Mouse (Mus musculus): ENCODE measurements around the gene Add3. TPM values are rescaled to one million over a fixed set of nuclear protein-coding genes. Genes with fewer than 3 reads are reported as not detected.
A peak's percentile ranks its signal among the peaks of the same experiment; 100 is the strongest.

Add3 gene
- total RNA-seq, 2 experiments from 2014 or later, result 84.4 to 86.9 TPM

- no peak for TF ChIP-seq CTCF (IDR thresholded peaks at IDR 0.05)
- peak; percentile 21 to 31 for DNase-seq (ENCODE audit: extremely low spot score in 1 of 2, low spot score in 2 of 2)
- intact Hi-C loops (cut with DNase I), result loop anchor here (5.0 kb wide), 2 partner anchors 86 to 221 kb away; partner anchors contain the start of gene Add3
These were observed 88.0 kb downstream of the Add3 start for GRCm38 (mm10) chr19:53228064-53228794.

GRCm38 (mm10) chr19:53230942-53231815 lies 90.9 kb downstream of the Add3 start:
- intact Hi-C loops (cut with DNase I), result loop anchor here (5.0 kb wide), 1 partner anchor 214 kb away; no protein-coding TSS in a partner anchor
- no peak overlapping the region for H3K4me3 ChIP-seq
- DNase-seq (ENCODE audit: extremely low spot score in 1 of 2, low spot score in 2 of 2), result no peak
- TF ChIP-seq CTCF (IDR thresholded peaks at IDR 0.05), result no peak
- H3K27ac ChIP-seq, result no peak overlapping the region

More at GRCm38 (mm10) chr19:53228064-53228794, 88.0 kb downstream of the Add3 start:
- Histone ChIP-seq H3K4me3 (no peak overlapping the region), H3K27ac (peak overlapping the region; percentile 13; the same call in 1 of the 2 replicates)

- no peak overlapping the region for H3K27ac ChIP-seq
- H3K4me3 ChIP-seq, result no peak overlapping the region
- TF ChIP-seq CTCF (IDR thresholded peaks at IDR 0.05), result no peak
- intact Hi-C loops (cut with DNase I), result loop anchor here (5.0 kb wide), 1 partner anchor 216 kb away; no protein-coding TSS in a partner anchor
- no peak for DNase-seq (ENCODE audit: extremely low spot score in 1 of 2, low spot score in 2 of 2)
These were observed 93.3 kb downstream of the Add3 start for GRCm38 (mm10) chr19:53233586-53233985.

DNA sequence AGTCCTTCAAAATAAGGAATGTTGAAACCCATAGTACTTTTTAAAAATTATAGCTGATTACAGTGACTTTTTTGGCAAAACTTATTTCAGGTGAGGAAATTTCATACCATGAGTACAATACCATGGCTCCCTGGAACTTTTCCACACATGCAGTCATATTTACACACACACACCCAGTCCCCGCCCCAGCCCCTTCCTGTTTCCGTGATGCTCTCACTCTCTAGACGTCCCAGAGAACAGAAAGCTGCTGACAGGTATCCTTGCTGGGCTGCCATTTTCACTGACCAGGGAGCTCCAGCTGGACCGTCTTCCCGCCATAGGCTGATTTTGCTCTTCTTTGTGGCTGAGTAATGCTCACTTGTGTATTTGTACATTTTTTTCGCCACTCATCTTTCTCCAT lies 101.6 kb downstream of the Add3 start:
- no peak for TF ChIP-seq CTCF (IDR thresholded peaks at IDR 0.05)
- intact Hi-C loops (cut with DNase I), result loop anchor here (5.0 kb wide), 2 partner anchors 100 to 230 kb away; partner anchors contain the start of gene Add3
- no peak overlapping the region for H3K27ac ChIP-seq
- no peak for DNase-seq (ENCODE audit: extremely low spot score in 1 of 2, low spot score in 2 of 2)
- H3K4me3 ChIP-seq, result no peak overlapping the region

DNA sequence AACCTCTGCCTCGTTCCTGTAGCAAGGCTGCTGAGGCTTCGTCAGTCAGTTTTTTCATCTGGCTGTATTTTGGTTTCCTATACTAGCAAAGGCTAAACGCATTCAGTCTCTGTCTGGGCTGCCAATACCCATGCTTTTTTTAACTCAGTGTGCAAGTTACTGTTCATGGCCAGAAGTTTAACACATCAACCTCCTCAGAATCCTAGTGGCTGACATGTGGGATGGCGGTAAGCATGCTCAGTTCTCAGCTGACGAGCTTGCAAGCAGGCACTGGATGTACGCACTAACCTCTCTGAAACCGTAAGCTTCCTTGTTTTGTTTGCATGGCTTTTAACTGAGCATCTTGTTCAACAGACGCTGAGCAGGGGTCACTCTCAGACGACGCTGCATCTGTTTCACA lies 103.7 kb downstream of the Add3 start:
- peak; percentile 9 for TF ChIP-seq CTCF (IDR thresholded peaks at IDR 0.05)
- Histone ChIP-seq H3K4me3 (no peak overlapping the region), H3K27ac (no peak overlapping the region)
- DNase-seq (ENCODE audit: extremely low spot score in 1 of 2, low spot score in 2 of 2), result peak in 1 of 2 experiments; percentile 39
- intact Hi-C loops (cut with DNase I), result loop anchor here (5.0 kb wide), 2 partner anchors 102 to 232 kb away; partner anchors contain the start of gene Add3

DNA sequence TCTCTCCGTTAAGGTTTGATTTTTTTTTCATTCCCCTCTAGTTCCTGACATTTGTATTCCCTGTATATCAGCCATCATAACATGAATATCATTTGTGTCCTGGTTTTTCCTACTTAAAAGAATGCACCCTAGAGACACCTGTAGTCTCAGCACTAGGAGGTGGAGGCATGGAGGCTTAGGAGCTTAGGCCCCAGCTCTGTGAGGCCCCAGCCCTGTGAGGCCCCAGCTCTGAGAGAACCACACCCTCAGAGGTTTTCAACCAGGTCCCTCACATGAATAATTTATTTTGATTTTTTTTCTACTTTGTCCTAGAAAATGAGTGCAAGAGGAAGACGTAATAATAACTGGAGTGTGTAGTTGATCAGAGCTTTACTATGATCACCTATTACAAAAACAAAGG lies 107.3 kb downstream of the Add3 start:
- intact Hi-C loops (cut with DNase I), result no loop called here
- Histone ChIP-seq H3K4me3 (no peak overlapping the region), H3K27ac (no peak overlapping the region)

GRCm38 (mm10) chr19:53248023-53248494 lies 107.8 kb downstream of the Add3 start:
- TF ChIP-seq CTCF (IDR thresholded peaks at IDR 0.05), result peak; percentile 94
- Histone ChIP-seq H3K27ac (no peak overlapping the region), H3K4me3 (no peak overlapping the region)
- intact Hi-C loops (cut with DNase I), result loop anchor here (1.0 to 2.0 kb wide), 3 partner anchors 63 to 121 kb away; partner anchors contain the start of gene Mxi1
- DNase-seq (ENCODE audit: extremely low spot score in 1 of 2, low spot score in 2 of 2), result peak; percentile 36 to 54

More for the DNA sequence above, 107.3 kb downstream of the Add3 start:
- TF ChIP-seq CTCF (IDR thresholded peaks at IDR 0.05), result no peak
- DNase-seq (ENCODE audit: extremely low spot score in 1 of 2, low spot score in 2 of 2), result no peak

GRCm38 (mm10) chr19:53251015-53251414 lies 110.8 kb downstream of the Add3 start:
- no peak for DNase-seq (ENCODE audit: extremely low spot score in 1 of 2, low spot score in 2 of 2)
- no peak overlapping the region for H3K4me3 ChIP-seq
- H3K27ac ChIP-seq, result no peak overlapping the region
- no peak for TF ChIP-seq CTCF (IDR thresholded peaks at IDR 0.05)
- intact Hi-C loops (cut with DNase I), result no loop called here

DNA sequence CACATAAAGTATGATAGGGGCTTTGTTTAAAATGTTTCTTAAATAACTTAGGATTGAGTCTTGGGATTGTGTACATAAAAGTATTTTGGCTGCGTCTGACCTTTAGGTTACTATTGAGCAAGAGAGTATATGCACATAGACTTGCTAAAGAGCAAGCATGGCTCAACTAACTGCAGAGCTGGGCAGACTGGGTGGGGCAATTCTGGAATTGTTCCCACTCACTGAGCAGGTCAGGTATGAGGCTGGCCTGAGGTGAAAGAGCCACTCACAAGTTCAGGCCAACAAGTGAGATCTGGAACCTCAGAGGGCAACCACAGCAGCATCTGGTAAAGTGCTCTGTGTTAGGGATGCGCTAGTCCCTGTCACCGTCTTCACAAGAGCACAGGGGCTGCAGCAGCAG lies 111.4 kb downstream of the Add3 start:
- no peak for TF ChIP-seq CTCF (IDR thresholded peaks at IDR 0.05)
- intact Hi-C loops (cut with DNase I), result no loop called here
- DNase-seq (ENCODE audit: extremely low spot score in 1 of 2, low spot score in 2 of 2), result no peak
- H3K27ac ChIP-seq, result no peak overlapping the region
- no peak overlapping the region for H3K4me3 ChIP-seq

- DNase-seq (ENCODE audit: extremely low spot score in 1 of 2, low spot score in 2 of 2), result no peak
- H3K4me3 ChIP-seq, result no peak overlapping the region
- no peak for TF ChIP-seq CTCF (IDR thresholded peaks at IDR 0.05)
- intact Hi-C loops (cut with DNase I), result no loop called here
- H3K27ac ChIP-seq, result no peak overlapping the region
These were observed 112.1 kb downstream of the Add3 start for GRCm38 (mm10) chr19:53252111-53253028.

DNA sequence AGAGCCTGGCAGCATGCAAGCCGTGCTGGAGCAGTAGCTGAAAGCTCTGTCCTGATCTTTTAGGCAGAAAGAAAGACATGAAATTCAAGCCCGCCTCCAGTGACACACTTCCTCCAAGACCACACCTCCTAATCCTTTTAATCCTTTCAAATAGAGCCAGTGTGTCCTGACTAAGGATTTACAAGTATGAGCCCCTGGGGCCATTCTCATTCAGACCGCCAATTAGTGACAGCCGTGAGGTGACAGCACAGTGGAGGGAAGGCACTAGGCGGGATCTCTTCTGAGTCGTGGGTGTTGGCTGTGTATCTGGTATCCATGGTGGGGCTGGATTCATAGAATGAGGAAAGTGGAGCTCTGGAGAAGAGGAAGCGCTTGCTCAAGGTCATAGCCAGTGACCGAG lies 116.1 kb downstream of the Add3 start:
- no peak overlapping the region for H3K27ac ChIP-seq
- DNase-seq (ENCODE audit: extremely low spot score in 1 of 2, low spot score in 2 of 2), result no peak
- no peak overlapping the region for H3K4me3 ChIP-seq
- TF ChIP-seq CTCF (IDR thresholded peaks at IDR 0.05), result no peak
- intact Hi-C loops (cut with DNase I), result no loop called here

Measured in left cerebral cortex, adult 2 months (tissue).